Mouse (Mus musculus) cerebellum, adult 11-12 months (tissue): ENCODE data around the gene Shbg.

Experiments used
- DNase-seq: peaks from one replicate; pipeline ENCODE4 v3.0.0; 2022

The Shbg gene

GRCm38 (mm10) chr11:69592799-69593198 is 24.9 kb downstream of the Shbg start:
- no peak for DNase-seq

GRCm38 (mm10) chr11:69591899-69592637 is 25.6 kb downstream of the Shbg start:
- peak; percentile 70 for DNase-seq

GRCm38 (mm10) chr11:69591424-69591823 is 26.3 kb downstream of the Shbg start:
- DNase-seq = no peak

- DNase-seq = no peak
Observed at GRCm38 (mm10) chr11:69590622-69591021, 27.1 kb downstream of the Shbg start.

GRCm38 (mm10) chr11:69589207-69589834 is 28.4 kb downstream of the Shbg start:
- no peak for DNase-seq

- no peak for DNase-seq
Observed at GRCm38 (mm10) chr11:69585718-69586325, 31.9 kb downstream of the Shbg start.

- DNase-seq = no peak
Observed at GRCm38 (mm10) chr11:69584937-69585336, 32.8 kb downstream of the Shbg start.

GRCm38 (mm10) chr11:69584008-69584407 is 33.7 kb downstream of the Shbg start:
- DNase-seq = no peak

GRCm38 (mm10) chr11:69582230-69582805 is 35.4 kb downstream of the Shbg start:
- DNase-seq = no peak

GRCm38 (mm10) chr11:69581814-69582213 is 35.9 kb downstream of the Shbg start:
- DNase-seq = no peak

- peak; percentile 92 for DNase-seq
Observed at GRCm38 (mm10) chr11:69581147-69581688, 36.5 kb downstream of the Shbg start.

- DNase-seq = peak; percentile 60
Observed at GRCm38 (mm10) chr11:69580572-69581146, 37.0 kb downstream of the Shbg start.

GRCm38 (mm10) chr11:69580091-69580514 is 37.6 kb downstream of the Shbg start, which contains the start of the genes Wrap53 and Trp53:
Gene Wrap53 (minus strand): TSS chr11:69580255.
Gene Trp53 (plus strand): TSS chr11:69580359.
- peak; percentile 94 for DNase-seq

- DNase-seq = peak; percentile 97
Observed at GRCm38 (mm10) chr11:69579128-69580017, 38.3 kb downstream of the Shbg start.

GRCm38 (mm10) chr11:69578301-69578700 is 39.4 kb downstream of the Shbg start:
- DNase-seq = no peak

- DNase-seq = no peak
Observed at GRCm38 (mm10) chr11:69576307-69576706, 41.4 kb downstream of the Shbg start.

GRCm38 (mm10) chr11:69575220-69575619 is 42.5 kb downstream of the Shbg start:
- DNase-seq = no peak

GRCm38 (mm10) chr11:69565131-69565530 is 52.6 kb downstream of the Shbg start:
- DNase-seq = no peak
